8 mouse cellular contexts compared by ENCODE assay signal in the genomic region with DNA sequence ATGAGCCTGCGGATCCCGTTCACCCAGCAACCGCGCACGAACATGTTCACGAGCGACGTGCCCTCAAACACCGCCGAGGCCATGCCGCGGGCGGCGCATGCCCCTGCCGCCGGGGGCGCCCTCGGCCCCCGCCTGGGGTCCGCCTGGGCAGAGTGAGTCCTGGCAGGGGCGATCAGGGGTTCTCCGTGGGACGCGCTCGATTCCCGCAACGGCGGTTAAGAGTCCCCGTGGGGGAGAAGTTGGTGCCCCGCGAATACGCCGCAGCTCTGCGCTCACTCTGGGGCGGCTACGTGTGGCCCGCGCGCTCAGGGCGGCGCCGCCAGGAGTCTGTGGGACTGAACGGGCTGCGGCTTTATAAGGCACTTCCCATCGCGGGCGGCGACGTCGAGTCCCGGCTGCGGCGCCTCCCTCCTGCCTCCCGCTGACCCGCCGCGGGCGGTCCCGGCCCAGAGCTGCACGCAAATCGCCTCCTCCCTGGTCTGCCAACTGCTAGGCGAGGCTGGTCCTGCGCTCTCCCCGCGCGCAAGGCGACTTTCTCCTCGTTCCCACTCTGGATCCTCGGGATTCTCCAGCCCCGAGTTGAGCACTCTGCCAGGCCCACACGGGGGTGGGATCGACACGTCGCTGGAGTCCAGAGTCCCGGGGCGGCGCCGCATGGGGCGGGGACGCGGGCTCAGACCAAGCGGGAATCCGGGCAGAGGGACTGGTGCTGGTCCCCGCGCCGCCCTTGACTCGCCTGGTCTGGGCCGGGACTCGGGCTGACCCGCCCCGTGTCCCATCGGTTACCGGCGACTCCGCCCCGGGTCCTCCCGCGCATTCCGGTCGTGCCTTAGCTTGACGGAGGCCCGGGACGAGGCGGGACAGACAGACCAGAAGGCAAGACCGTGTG. TPM values are rescaled to one million over a fixed set of nuclear protein-coding genes. Genes with fewer than 3 reads are reported as not detected.
A peak's percentile ranks its signal among the peaks of the same experiment; 100 is the strongest.
DNase-seq lines count a peak whose midpoint lies in the region; ATAC-seq and TF ChIP-seq lines count a peak whose summit lies in the region.

No protein-coding gene starts in this region.

- H3K4me1 ChIP-seq in embryonic fibroblast, embryonic 13.5 days (ENCODE audit: control insufficient read depth, insufficient read depth, low read length) = no peaks in the 10 kb centered on the region; the same call in none of the 2 replicates
- peaks cover 28% of the 10 kb centered on the region for H3K4me1 ChIP-seq in heart, embryonic 12.5 days (replicated peaks)
- 0 out of 2 replicates have a peak, but pooled peaks cover 6% of the 10 kb centered on the region for H3K4me1 ChIP-seq in kidney, embryonic 14.5 days (ENCODE audit: control insufficient read depth, insufficient read depth, low read length)
- peaks cover 0 to 3% of the 10 kb centered on the region in 2 experiments; a peak in 2 of 4 replicates for H3K4me1 ChIP-seq in liver, embryonic 14.5 days (replicated peaks; ENCODE audit: control insufficient read depth in 2 of 2, insufficient read depth in 2 of 2, low read length in 1 of 2)
- H3K4me1 ChIP-seq in neural tube, embryonic 11.5 days (ENCODE audit: control insufficient read depth, insufficient read depth, low read length) = peaks cover 9% of the 10 kb centered on the region; the same call in 1 of the 2 replicates
- H3K4me1 ChIP-seq in stomach, embryonic 16.5 days (ENCODE audit: control insufficient read depth, insufficient read depth, low read length) = no peaks in the 10 kb centered on the region

- no peaks in the 10 kb centered on the region for H3K27me3 ChIP-seq in heart, embryonic 12.5 days (replicated peaks)
- peaks cover 25% of the 10 kb centered on the region for H3K27me3 ChIP-seq in kidney, embryonic 14.5 days (ENCODE audit: control insufficient read depth, insufficient read depth, low read length)
- H3K27me3 ChIP-seq in liver, embryonic 14.5 days (ENCODE audit: control insufficient read depth, insufficient read depth, low read length) = peaks cover 42% of the 10 kb centered on the region
- peaks cover 29% of the 10 kb centered on the region for H3K27me3 ChIP-seq in neural tube, embryonic 11.5 days (ENCODE audit: control insufficient read depth, insufficient read depth, low read length)
- 0 out of 2 replicates have a peak, but pooled peaks cover 7% of the 10 kb centered on the region for H3K27me3 ChIP-seq in stomach, embryonic 16.5 days (ENCODE audit: control insufficient read depth, insufficient read depth, low read length)

- H3K4me2 ChIP-seq in heart, embryonic 12.5 days = peak overlapping the region; percentile 85
- peak overlapping the region; percentile 92 for H3K4me2 ChIP-seq in kidney, embryonic 14.5 days (replicated peaks; ENCODE audit: low read depth, low read length)
- H3K4me2 ChIP-seq in liver, embryonic 14.5 days (ENCODE audit: low read depth) = peak overlapping the region; percentile 58
- peak overlapping the region; percentile 63 for H3K4me2 ChIP-seq in neural tube, embryonic 11.5 days (ENCODE audit: low read depth)
- peak overlapping the region; percentile 83 for H3K4me2 ChIP-seq in stomach, embryonic 16.5 days (ENCODE audit: low read depth, low read length)

- under 1% methylated on average over 104 of the region's 105 CpGs for WGBS in heart, embryonic 12.5 days
- WGBS in kidney, embryonic 14.5 days = under 1% methylated on average over 101 of the region's 105 CpGs
- WGBS in liver, embryonic 14.5 days (ENCODE audit: insufficient replicate concordance) = under 1% methylated on average over 105 of the region's 105 CpGs
- WGBS in neural tube, embryonic 11.5 days = under 1% methylated on average over 98 of the region's 105 CpGs
- under 1% methylated on average over 105 of the region's 105 CpGs for WGBS in stomach, embryonic 16.5 days

- H3K4me3 ChIP-seq in embryonic fibroblast, embryonic 13.5 days (ENCODE audit: insufficient read depth, low read length) = peak overlapping the region; percentile 89
- peak overlapping the region; percentile 78 for H3K4me3 ChIP-seq in heart, embryonic 12.5 days
- H3K4me3 ChIP-seq in kidney, embryonic 14.5 days (ENCODE audit: low read length) = peak overlapping the region; percentile 64
- H3K4me3 ChIP-seq in liver, embryonic 14.5 days (ENCODE audit: insufficient read depth in 1 of 2, low read depth in 2 of 2, low read length in 2 of 2) = peak overlapping the region; percentile 58 to 62
- H3K4me3 ChIP-seq in neural tube, embryonic 11.5 days (ENCODE audit: low read depth, low read length) = peak overlapping the region; percentile 33
- H3K4me3 ChIP-seq in stomach, embryonic 16.5 days (replicated peaks; ENCODE audit: low read length) = peak overlapping the region; percentile 62

- DNase-seq in CD4-positive, CD25-positive, alpha-beta regulatory T cell, adult 2 months (ENCODE audit: low read depth, low spot score) = peak; percentile 10
- no peak for DNase-seq in liver, embryonic 14.5 days (ENCODE audit: low read depth in 3 of 3, low spot score in 3 of 3)
- peak; percentile 66 for DNase-seq in neural tube, embryonic 11.5 days (ENCODE audit: low spot score)

- peak overlapping the region; percentile 81 for H3K9ac ChIP-seq in heart, embryonic 12.5 days
- H3K9ac ChIP-seq in kidney, embryonic 14.5 days (ENCODE audit: low read depth, low read length) = peak overlapping the region; percentile 63
- H3K9ac ChIP-seq in liver, embryonic 14.5 days (replicated peaks) = peak overlapping the region; percentile 44
- peak overlapping the region; percentile 36 for H3K9ac ChIP-seq in neural tube, embryonic 11.5 days (ENCODE audit: low read length)
- H3K9ac ChIP-seq in stomach, embryonic 16.5 days (ENCODE audit: low read length) = peak overlapping the region; percentile 84

- no peaks in the 10 kb centered on the region for H3K36me3 ChIP-seq in heart, embryonic 12.5 days
- no peaks in the 10 kb centered on the region for H3K36me3 ChIP-seq in kidney, embryonic 14.5 days (ENCODE audit: control insufficient read depth, insufficient read depth, low read length)
- no peaks in the 10 kb centered on the region for H3K36me3 ChIP-seq in liver, embryonic 14.5 days (replicated peaks; ENCODE audit: control insufficient read depth, insufficient read depth, low read depth)
- H3K36me3 ChIP-seq in neural tube, embryonic 11.5 days (ENCODE audit: control insufficient read depth, insufficient read depth, low read length) = no peaks in the 10 kb centered on the region
- H3K36me3 ChIP-seq in stomach, embryonic 16.5 days (ENCODE audit: control insufficient read depth, insufficient read depth, low read length) = no peaks in the 10 kb centered on the region

- H3K9me3 ChIP-seq in heart, embryonic 12.5 days (replicated peaks) = no peaks in the 10 kb centered on the region
- H3K9me3 ChIP-seq in kidney, embryonic 14.5 days (ENCODE audit: control insufficient read depth, low read length) = no peaks in the 10 kb centered on the region
- H3K9me3 ChIP-seq in liver, embryonic 14.5 days (ENCODE audit: control insufficient read depth, low read length) = no peaks in the 10 kb centered on the region
- no peaks in the 10 kb centered on the region for H3K9me3 ChIP-seq in neural tube, embryonic 11.5 days (ENCODE audit: control insufficient read depth, low read length)
- no peaks in the 10 kb centered on the region for H3K9me3 ChIP-seq in stomach, embryonic 16.5 days (replicated peaks; ENCODE audit: control insufficient read depth, low read length)

- no peak for TF ChIP-seq EP300 in liver, embryonic 14.5 days (IDR thresholded peaks at IDR 0.05; ENCODE audit: low read depth)

- ATAC-seq in CD4-positive, CD25-positive, alpha-beta regulatory T cell, adult 4 months = no peak
- ATAC-seq in heart, embryonic 12.5 days (ENCODE audit: insufficient number of reproducible peaks, low FRiP score) = peak; percentile 83
- ATAC-seq in kidney, embryonic 14.5 days (ENCODE audit: low FRiP score, low TSS enrichment) = peak; percentile 82
- peak; percentile 79 for ATAC-seq in liver, embryonic 14.5 days (ENCODE audit: insufficient read depth)
- peak; percentile 67 for ATAC-seq in neural tube, embryonic 11.5 days (ENCODE audit: insufficient read depth, low FRiP score, low TSS enrichment)
- ATAC-seq in stomach, embryonic 16.5 days (ENCODE audit: insufficient read depth, low FRiP score) = peak; percentile 85

- TF ChIP-seq CTCF in embryonic fibroblast, embryonic 13.5 days (IDR thresholded peaks at IDR 0.05; ENCODE audit: borderline replicate concordance, insufficient read depth, low read length) = no peak
- no peak for TF ChIP-seq CTCF in liver, embryonic 14.5 days (IDR thresholded peaks at IDR 0.05; ENCODE audit: low read depth)

- peak; percentile 85 for TF ChIP-seq POLR2A in embryonic fibroblast, embryonic 13.5 days (IDR thresholded peaks at IDR 0.05; ENCODE audit: low read depth, low read length)

- H3K27ac ChIP-seq in embryonic fibroblast, embryonic 13.5 days (ENCODE audit: insufficient read depth, low read length) = peak overlapping the region; percentile 75
- peak overlapping the region; percentile 86 for H3K27ac ChIP-seq in heart, embryonic 12.5 days (ENCODE audit: poor library complexity, severe bottlenecking)
- H3K27ac ChIP-seq in kidney, embryonic 14.5 days (ENCODE audit: low read depth, low read length) = peak overlapping the region; percentile 78
- H3K27ac ChIP-seq in liver, embryonic 14.5 days = peak overlapping the region; percentile 48
- H3K27ac ChIP-seq in neural tube, embryonic 11.5 days (ENCODE audit: low read depth, low read length) = no peak overlapping the region
- peak overlapping the region; percentile 81 for H3K27ac ChIP-seq in stomach, embryonic 16.5 days (ENCODE audit: low read length)

RNA-seq across cellular contexts. Expression of gene Pxdc1, which starts 0.7 kb away (rescaled TPM):
- polyA plus RNA-seq in CD4-positive, CD25-positive, alpha-beta regulatory T cell, adult 4 months (2017; shearing (Covaris generic)) = under 1 TPM in 1 of 2 experiments, not detected in 1; 0.33 TPM
- 22.0 and 23.0 TPM in 2 replicates for polyA plus RNA-seq in embryonic fibroblast, embryonic 13.5 days (2011; ENCODE audit: insufficient read length, low read depth, missing spikeins)
- polyA plus RNA-seq in heart, embryonic 12.5 days (2016; fragmentation: Nextera tagmentation; extraction: Ambion mirVana) = 23.8 and 27.1 TPM in 2 replicates
- 7.8 and 9.4 TPM in 2 replicates for polyA plus RNA-seq in kidney, embryonic 14.5 days (2014; fragmentation: Nextera tagmentation; extraction: Ambion mirVana)
- polyA plus RNA-seq in liver, embryonic 14.5 days (2012; rRNA removed) = 7.9 and 9.3 TPM in 2 replicates
- polyA plus RNA-seq in liver, embryonic 14.5 days (2014; fragmentation: Nextera tagmentation; extraction: Ambion mirVana) = 8.1 and 10.4 TPM in 2 replicates
- polyA plus RNA-seq in neural tube, embryonic 11.5 days (2014; fragmentation: Nextera tagmentation; extraction: Ambion mirVana) = 2.5 and 3.8 TPM in 2 replicates
- polyA plus RNA-seq in stomach, embryonic 16.5 days (2015; fragmentation: Nextera tagmentation; extraction: Ambion mirVana) = 11.1 and 11.7 TPM in 2 replicates

Comparison
In these comparisons a context has a peak if more than half of its experiments do, and no peak if none do; other contexts are left out.
1. DNase-seq: peak in CD4-positive, CD25-positive, alpha-beta regulatory T cell, adult 2 months (single experiment) and neural tube, embryonic 11.5 days (single experiment); none in liver, embryonic 14.5 days (0 of 3).
2. H3K4me3 ChIP-seq: peak in every context shown above with its lines; median percentile 89 in embryonic fibroblast, embryonic 13.5 days; 78 in heart, embryonic 12.5 days; 64 in kidney, embryonic 14.5 days; 62 in stomach, embryonic 16.5 days; 60 in liver, embryonic 14.5 days; 33 in neural tube, embryonic 11.5 days.
3. Peak in every context shown above with its lines, with median percentiles within 50 percentile points of each other: H3K4me2 ChIP-seq and H3K9ac ChIP-seq.